Mouse (Mus musculus) hindbrain, embryonic 10.5 days (tissue): ENCODE results near the gene Pmf1. TPM values are rescaled to one million over a fixed set of nuclear protein-coding genes. Genes with fewer than 3 reads are reported as not detected.
"Not testable (repeated sequence)": the region's sequence is repeated elsewhere in the genome, so short reads cannot be mapped to it uniquely, and the experiment has no call there.

ENCODE experiments used
- DNase-seq: peaks from one replicate; pipeline ENCODE4 v3.0.0-alpha.2; 2017; ENCODE audit warnings: low spot score
- H3K27ac ChIP-seq: fragments of 300-500 bp; sonication (generic); 2 replicates; pipeline ENCODE4 v1.5.1; 2016; ENCODE audit warnings: mild to moderate bottlenecking, moderate library complexity
- H3K27me3 ChIP-seq: fragments of 300-500 bp; sonication (generic); 2 replicates; pipeline ENCODE4 v1.6.1; 2016; ENCODE audit warnings: mild to moderate bottlenecking; ENCODE audit not compliant: poor library complexity, insufficient read depth, severe bottlenecking
- H3K36me3 ChIP-seq: fragments of 300-500 bp; sonication (generic); 2 replicates; pipeline ENCODE4 v1.6.1; 2016; ENCODE audit warnings: mild to moderate bottlenecking, moderate library complexity
- H3K4me1 ChIP-seq: fragments of 300-500 bp; sonication (generic); replicated peaks from 2 replicates; pipeline ENCODE4 v1.6.1; 2016; ENCODE audit warnings: mild to moderate bottlenecking
- H3K4me3 ChIP-seq: fragments of 300-500 bp; sonication (generic); 2 replicates; pipeline ENCODE4 v1.5.1; 2016; ENCODE audit warnings: mild to moderate bottlenecking, moderate library complexity
- H3K9me3 ChIP-seq: fragments of 300-500 bp; sonication (generic); 2 replicates; pipeline ENCODE4 v1.6.1; 2016; ENCODE audit warnings: mild to moderate bottlenecking, moderate library complexity
- WGBS: fragments of 180-500 bp; shearing (Covaris S2); methylation state at CpG from one replicate; pipeline ENCODE4 v1.1.7; 2016; 5-methylcytosine and 5-hydroxymethylcytosine counted together
- polyA plus RNA-seq: library from polyadenylated mRNA; unstranded; fragments of >200 nt; fragmentation: Nextera tagmentation; extraction: Ambion mirVana; gene quantifications from 2 replicates; pipeline ENCODE4 v1.2.1, GENCODE M21; 2016

Pmf1 gene
- polyA plus RNA-seq, 1 experiment from 2014 or later: 157 TPM

- H3K36me3 ChIP-seq, H3K4me1 ChIP-seq, H3K9me3 ChIP-seq, H3K27me3 ChIP-seq: not testable (repeated sequence)
- peak overlapping the region; percentile 79 for H3K27ac ChIP-seq
- peak overlapping the region; percentile 32 for H3K4me3 ChIP-seq
- DNase-seq: peak; percentile 63
- WGBS: 10% methylated on average over 19 of the region's 19 CpGs
Observed at GRCm38 (mm10) chr3:88375750-88376626, 34.1 kb downstream of the Pmf1 start.

DNA sequence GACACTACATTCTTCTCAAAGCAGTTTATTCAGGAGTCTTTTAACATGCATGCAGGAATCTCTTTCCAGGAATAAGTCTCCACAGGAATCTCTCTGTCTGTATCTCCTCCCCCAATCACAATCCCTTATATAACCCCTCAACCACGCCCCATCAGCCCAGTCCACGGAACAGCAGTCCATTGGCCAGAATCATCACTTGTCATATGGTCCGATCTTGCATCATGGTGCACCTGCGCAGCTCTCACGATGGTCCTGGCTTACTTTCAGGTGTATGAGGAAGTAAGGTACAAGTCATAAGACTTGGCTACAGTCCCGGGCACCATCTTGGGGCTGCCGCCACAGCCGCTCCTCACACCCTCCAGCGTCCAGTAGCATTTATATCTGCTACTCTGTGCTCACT is 37.5 kb downstream of the Pmf1 start, which contains the start of gene Bglap3:
Gene Bglap3, minus strand, starts transcription at position 101 of the 400 bp plus-strand sequence.
- not testable (repeated sequence) for H3K27ac ChIP-seq, H3K4me1 ChIP-seq, H3K36me3 ChIP-seq, H3K27me3 ChIP-seq, H3K4me3 ChIP-seq, H3K9me3 ChIP-seq, DNase-seq
- WGBS: 94% methylated on average over 9 of the region's 9 CpGs

GRCm38 (mm10) chr3:88368511-88368910 is 41.6 kb downstream of the Pmf1 start:
- Histone ChIP-seq H3K4me1 (peaks cover 22% of the 10 kb centered on the region), H3K27me3 (peaks cover 34% of the 10 kb centered on the region)
- not testable (repeated sequence) for H3K9me3 ChIP-seq, H3K27ac ChIP-seq, DNase-seq, H3K36me3 ChIP-seq, H3K4me3 ChIP-seq
- WGBS: 88% methylated on average over 7 of the region's 7 CpGs

DNA sequence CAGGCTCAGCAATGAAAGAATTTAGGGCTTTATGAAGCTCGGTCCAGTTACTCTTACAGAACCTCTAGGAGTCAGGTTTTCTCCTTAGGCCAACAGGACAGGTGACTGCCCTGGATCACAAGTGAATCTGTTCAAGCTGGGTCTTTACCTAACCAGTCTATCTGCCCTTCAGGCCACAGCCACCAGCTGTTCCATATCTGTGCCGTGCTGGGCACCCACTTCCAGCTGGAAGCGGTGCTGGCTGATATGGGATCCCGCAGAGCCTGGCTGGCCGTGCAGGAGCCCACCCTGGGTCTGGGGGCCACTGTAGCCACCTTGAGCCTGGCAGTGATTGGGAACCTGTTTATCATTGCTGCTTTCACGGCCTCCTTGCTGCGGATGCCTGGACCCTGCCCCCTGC is 42.6 kb downstream of the Pmf1 start:
- H3K4me3 ChIP-seq, H3K36me3 ChIP-seq, H3K27ac ChIP-seq, DNase-seq, H3K9me3 ChIP-seq: not testable (repeated sequence)
- Histone ChIP-seq H3K4me1 (peaks cover 22% of the 10 kb centered on the region), H3K27me3 (peaks cover 34% of the 10 kb centered on the region)
- 43% methylated on average over 3 of the region's 7 CpGs for WGBS

- WGBS: 6% methylated on average over 22 of the region's 22 CpGs
- peak overlapping the region; percentile 41 for H3K4me3 ChIP-seq
- H3K27me3 ChIP-seq: peaks cover 34% of the 10 kb centered on the region
- H3K27ac ChIP-seq: peak overlapping the region; percentile 80
- H3K9me3 ChIP-seq: not testable (repeated sequence)
- H3K36me3 ChIP-seq: peaks cover 15% of the 10 kb centered on the region
- H3K4me1 ChIP-seq: peaks cover 24% of the 10 kb centered on the region
- peak; percentile 45 for DNase-seq
Observed at GRCm38 (mm10) chr3:88366830-88367428, 43.2 kb downstream of the Pmf1 start.

- H3K36me3 ChIP-seq: peaks cover 26% of the 10 kb centered on the region
- H3K27ac ChIP-seq: no peak overlapping the region
- H3K4me3 ChIP-seq: 0 out of 2 replicates have a peak overlapping the region, but pooled peaks have one; percentile 16
- peaks cover 35% of the 10 kb centered on the region for H3K4me1 ChIP-seq
- peaks cover 10% of the 10 kb centered on the region for H3K9me3 ChIP-seq
- no peak for DNase-seq
- 31% methylated on average over 34 of the region's 34 CpGs for WGBS
- H3K27me3 ChIP-seq: peaks cover 34% of the 10 kb centered on the region
Observed at GRCm38 (mm10) chr3:88365705-88366361, 44.3 kb downstream of the Pmf1 start.

GRCm38 (mm10) chr3:88364337-88364736 is 45.8 kb downstream of the Pmf1 start, which contains the start of gene Paqr6:
TSS of gene Paqr6 (plus strand) at chr3:88364584.
- Histone ChIP-seq H3K4me3 (peak within 1 kb of the TSS; percentile 18; the same call in 1 of the 2 replicates), H3K4me1 (peaks cover 50% of the 10 kb centered on the region), H3K9me3 (no peaks in the 10 kb centered on the region), H3K27ac (peak within 1 kb of the TSS; percentile 45; the same call in 1 of the 2 replicates), H3K36me3 (peaks cover 41% of the 10 kb centered on the region), H3K27me3 (peaks cover 34% of the 10 kb centered on the region)
- WGBS: under 1% methylated on average over 16 of the region's 16 CpGs
- peak; percentile 56 for DNase-seq

DNA sequence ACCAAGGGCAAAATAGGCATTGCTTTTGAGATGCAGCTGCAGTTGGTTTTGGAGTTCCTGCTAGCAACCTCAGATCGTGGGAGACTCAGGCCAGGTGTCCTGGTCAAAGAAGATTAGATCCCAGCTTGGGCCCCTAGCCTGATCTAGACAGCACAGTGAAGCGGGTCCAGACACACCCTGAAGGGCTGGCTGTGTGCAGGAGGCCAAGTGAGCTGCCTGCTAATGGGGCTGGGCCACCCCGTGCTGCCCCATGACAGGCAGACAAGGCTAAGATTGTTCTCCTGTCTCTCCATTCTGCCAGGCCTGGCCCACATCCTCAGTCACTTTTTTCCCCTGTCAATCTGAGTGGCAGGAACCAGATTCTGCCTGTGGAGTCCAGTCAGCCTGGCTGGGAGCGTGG is 46.4 kb downstream of the Pmf1 start:
- H3K4me3 ChIP-seq: no peak overlapping the region
- WGBS: 53% methylated on average over 4 of the region's 4 CpGs

DNA sequence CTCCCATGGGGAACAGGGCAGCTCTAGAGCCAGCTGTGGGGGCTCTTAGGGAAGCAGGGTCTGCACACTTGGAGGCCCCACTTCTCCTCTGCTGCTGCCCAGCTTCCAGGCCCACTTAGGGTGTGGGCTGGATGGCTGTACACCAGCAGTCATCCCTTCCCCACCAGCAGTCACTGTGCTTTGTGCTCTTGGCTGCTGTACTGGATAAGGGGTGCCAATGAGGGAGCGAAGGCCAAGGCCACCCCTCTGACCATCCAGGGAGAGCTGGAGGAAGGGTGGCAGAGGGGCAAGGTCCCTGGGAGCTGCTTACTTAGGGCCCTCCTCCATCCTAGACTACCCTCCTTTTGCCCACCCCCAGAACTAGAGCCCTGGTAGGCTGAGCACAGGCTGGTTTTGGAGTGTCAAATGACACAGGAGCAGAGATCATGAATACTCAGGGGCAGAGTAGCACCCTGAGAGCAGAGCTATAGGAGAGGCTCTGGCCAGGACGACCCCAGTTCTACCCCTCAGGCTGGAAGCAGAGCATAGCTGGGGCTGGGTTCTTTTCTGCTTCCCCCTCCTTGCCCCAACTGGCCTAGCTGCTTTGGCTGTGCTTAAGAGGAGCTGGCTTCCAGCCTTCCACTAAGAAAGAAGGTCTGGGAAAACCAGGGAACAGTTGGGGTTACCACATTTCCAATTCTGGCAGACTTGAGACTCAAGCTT is 48.4 kb downstream of the Pmf1 start:
- Histone ChIP-seq H3K27ac (peak overlapping the region; percentile 72; the same call in 1 of the 2 replicates), H3K4me1 (peaks cover 54% of the 10 kb centered on the region), H3K4me3 (no peak overlapping the region; the same call in 1 of the 2 replicates), H3K9me3 (no peaks in the 10 kb centered on the region), H3K36me3 (peaks cover 67% of the 10 kb centered on the region), H3K27me3 (peaks cover 32% of the 10 kb centered on the region)
- DNase-seq: no peak
- WGBS: 92% methylated on average over 2 of the region's 2 CpGs

More for the DNA sequence above, 46.4 kb downstream of the Pmf1 start:
- Histone ChIP-seq H3K4me1 (peaks cover 57% of the 10 kb centered on the region), H3K27ac (peak overlapping the region; percentile 45; the same call in 1 of the 2 replicates), H3K36me3 (peaks cover 48% of the 10 kb centered on the region), H3K9me3 (no peaks in the 10 kb centered on the region), H3K27me3 (peaks cover 34% of the 10 kb centered on the region)
- DNase-seq: no peak

GRCm38 (mm10) chr3:88361096-88361495 is 49.0 kb downstream of the Pmf1 start:
- peaks cover 74% of the 10 kb centered on the region for H3K36me3 ChIP-seq
- 82% methylated on average over 6 of the region's 6 CpGs for WGBS

DNA sequence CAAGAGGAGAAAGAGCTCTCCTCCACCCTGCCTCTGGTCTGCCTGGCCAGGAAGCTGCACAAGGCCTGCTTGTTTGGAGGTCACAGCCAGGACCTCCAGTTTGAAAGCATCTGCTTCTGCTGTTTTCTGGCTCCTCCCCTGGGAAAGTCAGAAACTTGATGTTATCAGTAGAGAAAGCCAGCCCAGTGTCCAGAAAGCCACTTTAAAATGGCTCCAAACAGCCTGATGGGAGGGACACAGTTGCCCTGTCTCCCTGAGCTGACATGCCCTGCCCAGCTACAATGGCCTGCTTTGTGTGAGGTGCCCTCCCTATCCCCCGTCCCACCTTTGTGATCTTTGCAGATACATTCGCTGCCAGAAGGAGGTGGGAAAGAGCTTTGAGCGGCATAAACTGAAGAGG is 50.1 kb downstream of the Pmf1 start:
- H3K9me3 ChIP-seq: no peaks in the 10 kb centered on the region
- H3K27ac ChIP-seq: peak overlapping the region; percentile 72
- peaks cover 50% of the 10 kb centered on the region for H3K4me1 ChIP-seq
- peaks cover 85% of the 10 kb centered on the region for H3K36me3 ChIP-seq
- H3K27me3 ChIP-seq: peaks cover 15% of the 10 kb centered on the region
- 75% methylated on average over 3 of the region's 3 CpGs for WGBS
- DNase-seq: peak; percentile 24
- H3K4me3 ChIP-seq: no peak overlapping the region

More at GRCm38 (mm10) chr3:88361096-88361495, 49.0 kb downstream of the Pmf1 start:
- Histone ChIP-seq H3K27me3 (peaks cover 26% of the 10 kb centered on the region), H3K4me3 (no peak overlapping the region; the same call in 1 of the 2 replicates), H3K4me1 (peaks cover 53% of the 10 kb centered on the region), H3K27ac (peak overlapping the region; percentile 72; the same call in 1 of the 2 replicates), H3K9me3 (no peaks in the 10 kb centered on the region)
- no peak for DNase-seq

GRCm38 (mm10) chr3:88359584-88359983 is 50.5 kb downstream of the Pmf1 start:
- no peaks in the 10 kb centered on the region for H3K9me3 ChIP-seq
- peaks cover 89% of the 10 kb centered on the region for H3K36me3 ChIP-seq
- peaks cover 11% of the 10 kb centered on the region for H3K27me3 ChIP-seq
- H3K4me1 ChIP-seq: peaks cover 46% of the 10 kb centered on the region
- H3K27ac ChIP-seq: peak overlapping the region; percentile 72
- WGBS: 68% methylated on average over 5 of the region's 5 CpGs
- peak; percentile 20 for DNase-seq
- H3K4me3 ChIP-seq: no peak overlapping the region
